7 mouse cellular contexts compared by ENCODE assay signal in the genomic region with DNA sequence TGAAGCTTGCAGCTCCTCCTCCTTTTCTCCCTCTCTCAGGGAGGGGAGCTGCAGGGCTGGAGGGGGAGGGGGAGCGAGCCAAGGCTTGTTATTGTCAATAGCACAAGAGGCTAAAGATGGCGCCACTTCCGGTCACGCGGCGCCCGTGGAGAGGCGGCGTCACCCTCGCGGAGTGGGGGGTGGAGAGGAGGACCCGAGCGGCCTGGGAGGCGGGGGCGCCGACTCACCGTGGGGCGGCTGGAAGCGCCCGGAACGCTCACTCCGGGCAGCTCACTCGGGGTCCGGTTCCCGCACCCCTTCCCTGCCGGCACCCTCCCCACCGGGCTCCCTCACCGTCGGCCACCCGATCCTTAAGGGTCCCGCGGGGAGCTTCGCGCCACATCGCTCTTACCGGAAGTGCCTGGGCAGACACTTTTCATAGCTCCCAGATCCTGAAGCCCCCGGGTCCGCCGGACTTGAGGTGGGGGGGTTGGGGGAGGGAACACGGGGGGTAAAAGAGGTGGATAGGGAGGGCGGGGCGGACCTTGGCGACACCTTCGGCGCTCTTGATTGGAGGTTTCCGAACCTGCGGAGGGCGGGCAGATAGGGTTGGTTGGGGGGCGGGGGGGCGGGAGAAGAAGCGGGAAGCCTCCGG. TPM values are rescaled to one million over a fixed set of nuclear protein-coding genes. Genes with fewer than 3 reads are reported as not detected.
DNase-seq lines count a peak whose midpoint lies in the region; ATAC-seq lines count a peak whose summit lies in the region.

No protein-coding gene starts in this region.

- H3K27ac ChIP-seq in intestine, embryonic 15.5 days: peak overlapping the region; percentile 95
- H3K27ac ChIP-seq in midbrain, embryonic 10.5 days (replicated peaks): peak overlapping the region; percentile 95

- H3K4me1 ChIP-seq in intestine, embryonic 15.5 days (replicated peaks): no peaks in the 10 kb centered on the region
- peaks cover 6% of the 10 kb centered on the region; the same call in 1 of the 2 replicates for H3K4me1 ChIP-seq in midbrain, embryonic 10.5 days

- peak; percentile 76 to 78 for DNase-seq in adrenal gland, adult 18-20 months (ENCODE audit: low spot score in 2 of 2)
- DNase-seq in embryo, embryonic 11 days: peak; percentile 92
- peak; percentile 88 for DNase-seq in gastrocnemius, postnatal 25 days
- peak; percentile 86 to 92 for DNase-seq in left cerebral cortex, postnatal 25 days (ENCODE audit: low spot score in 2 of 2)
- DNase-seq in midbrain, embryonic 10.5 days (ENCODE audit: low spot score): peak; percentile 85
- DNase-seq in right cerebral cortex, postnatal 4 days: peak; percentile 83

- no peaks in the 10 kb centered on the region for H3K9me3 ChIP-seq in intestine, embryonic 15.5 days
- no peaks in the 10 kb centered on the region for H3K9me3 ChIP-seq in midbrain, embryonic 10.5 days (replicated peaks)

- H3K4me2 ChIP-seq in intestine, embryonic 15.5 days (replicated peaks): peak overlapping the region; percentile 65

- peak; percentile 94 for ATAC-seq in intestine, embryonic 15.5 days

- H3K27me3 ChIP-seq in intestine, embryonic 15.5 days (replicated peaks): no peaks in the 10 kb centered on the region
- H3K27me3 ChIP-seq in midbrain, embryonic 10.5 days (ENCODE audit: low read depth, poor library complexity, severe bottlenecking): no peaks in the 10 kb centered on the region

- intact Hi-C loops in left cerebral cortex, postnatal 25 days (cut with DNase I): loop anchor here (1.0 to 2.0 kb wide), 2 partner anchors 36 to 70 kb away; a partner anchor contains a TSS

- no peaks in the 10 kb centered on the region for H3K36me3 ChIP-seq in intestine, embryonic 15.5 days
- H3K36me3 ChIP-seq in midbrain, embryonic 10.5 days: peaks cover 18% of the 10 kb centered on the region

- peak overlapping the region; percentile 54 for H3K4me3 ChIP-seq in intestine, embryonic 15.5 days (replicated peaks)
- peak overlapping the region; percentile 63 for H3K4me3 ChIP-seq in midbrain, embryonic 10.5 days

- H3K9ac ChIP-seq in intestine, embryonic 15.5 days: peak overlapping the region; percentile 60

- 11% methylated on average over 38 of the region's 52 CpGs for WGBS in intestine, embryonic 15.5 days
- 15% methylated on average over 34 of the region's 52 CpGs for WGBS in midbrain, embryonic 10.5 days

RNA-seq across cellular contexts. Expression of a gene that starts 11.3 kb away (rescaled TPM):
- 10 to 100 TPM; 31.6 to 33.8 TPM for total RNA-seq in adrenal gland, adult 18-20 months (2021)
- 1 to 10 TPM; 7.9 to 9.8 TPM for total RNA-seq in gastrocnemius, postnatal 25 days (2021)
- polyA plus RNA-seq in intestine, embryonic 15.5 days (2015; fragmentation: Nextera tagmentation; extraction: Ambion mirVana): 24.7 and 29.3 TPM in 2 replicates
- 10 to 100 TPM; 34.8 to 37.8 TPM for total RNA-seq in left cerebral cortex, postnatal 25 days (2021)
- polyA plus RNA-seq in midbrain, embryonic 10.5 days (2016; fragmentation: Nextera tagmentation; extraction: Ambion mirVana): 35.2 and 37.7 TPM in 2 replicates

RNA-seq across cellular contexts. Expression of a gene that starts 35.7 kb away (rescaled TPM):
- 10 to 100 TPM; 74.0 to 83.0 TPM for total RNA-seq in adrenal gland, adult 18-20 months (2021)
- 10 to 100 TPM; 41.4 to 43.4 TPM for total RNA-seq in gastrocnemius, postnatal 25 days (2021)
- polyA plus RNA-seq in intestine, embryonic 15.5 days (2015; fragmentation: Nextera tagmentation; extraction: Ambion mirVana): 95.2 and 104 TPM in 2 replicates
- total RNA-seq in left cerebral cortex, postnatal 25 days (2021): 10 to 100 TPM; 80.8 to 87.3 TPM
- polyA plus RNA-seq in midbrain, embryonic 10.5 days (2016; fragmentation: Nextera tagmentation; extraction: Ambion mirVana): 80.4 TPM in 2 replicates

Comparison
In these comparisons a context has a peak if more than half of its experiments do, and no peak if none do; other contexts are left out.
1. Peak in every context shown above with its lines: DNase-seq, ATAC-seq, H3K4me3 ChIP-seq and H3K27ac ChIP-seq.